Mouse (Mus musculus) T-helper 17 cell (primary cell): Measurements from ENCODE around the gene Pgd.
"Not testable (repeated sequence)": the region's sequence is repeated elsewhere in the genome, so short reads cannot be mapped to it uniquely, and the experiment has no call there.

Source experiments
- in situ Hi-C, 2 experiments: fragments of 300-600 bp; cut with MboI, MseI; formaldehyde crosslinking; loops; 1 replicate in 1 of 2; 2 replicates in 1 of 2; pipeline ENCODE4 v1.15.1; 2025; ENCODE audit warnings: high pct_unique_total_duplicates in 2 of 2

Pgd gene

DNA sequence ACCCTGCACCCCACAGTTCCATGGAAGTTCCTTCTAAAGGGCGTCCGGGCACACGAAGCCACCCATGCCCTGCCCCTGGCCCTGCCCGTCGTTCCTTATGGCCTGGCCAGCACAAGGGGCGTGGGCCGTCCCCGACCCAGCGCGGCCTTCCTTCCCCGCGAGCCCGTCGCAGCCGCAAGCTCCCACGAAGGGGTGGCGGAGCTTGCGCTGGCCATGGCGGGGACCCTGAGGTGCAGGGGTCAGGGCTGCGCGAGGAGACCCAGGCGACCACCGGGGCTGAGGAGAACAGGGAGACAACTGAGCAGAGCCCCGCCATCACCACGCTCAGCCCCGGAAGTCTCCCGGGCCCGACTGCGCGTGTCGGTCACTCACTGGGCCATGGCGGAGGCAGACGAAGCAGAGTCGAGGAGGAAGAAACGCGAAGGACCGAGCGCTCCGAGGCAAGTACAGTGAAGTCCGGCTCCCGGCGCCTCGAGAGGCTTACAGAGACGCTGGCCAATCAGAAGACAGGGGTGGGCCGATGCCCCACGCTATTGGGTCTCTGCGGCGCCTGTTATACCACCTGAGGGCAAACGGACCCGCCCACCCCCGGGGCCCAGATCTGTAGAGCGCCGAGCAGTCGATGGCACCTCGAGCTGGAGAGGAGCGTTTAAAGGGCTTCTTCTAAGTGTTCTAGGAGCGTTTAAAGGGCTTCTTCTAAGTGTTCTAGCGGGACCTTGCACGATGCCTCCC lies at the start of gene Pgd:
Gene Pgd, minus strand, starts transcription at position 557 of the 732 bp plus-strand sequence.
- in situ Hi-C loops: no loop called here

DNA sequence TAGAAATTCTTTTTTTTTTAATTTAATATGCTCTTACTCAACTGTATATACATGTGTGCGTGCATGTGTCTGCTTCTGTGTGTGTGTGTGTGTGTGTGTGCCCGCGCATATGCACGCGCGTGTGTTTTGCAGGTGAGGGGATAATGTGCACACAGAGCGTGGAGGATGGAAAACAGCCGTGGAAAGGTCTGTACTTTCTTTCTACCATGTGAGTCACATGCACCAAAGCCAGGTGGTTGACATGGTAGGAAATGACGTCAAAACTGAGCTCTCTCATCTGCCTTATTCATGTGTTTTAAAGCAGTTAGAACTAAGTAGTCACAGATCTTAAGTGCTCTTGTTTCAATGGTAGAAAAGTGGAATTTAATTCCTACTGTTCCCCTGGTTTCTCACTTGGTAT lies 49.4 kb upstream of the Pgd start:
- in situ Hi-C loops: no loop called here

- in situ Hi-C loops: no loop called here
Observed at GRCm38 (mm10) chr4:149215397-149215796, 48.8 kb upstream of the Pgd start.

DNA sequence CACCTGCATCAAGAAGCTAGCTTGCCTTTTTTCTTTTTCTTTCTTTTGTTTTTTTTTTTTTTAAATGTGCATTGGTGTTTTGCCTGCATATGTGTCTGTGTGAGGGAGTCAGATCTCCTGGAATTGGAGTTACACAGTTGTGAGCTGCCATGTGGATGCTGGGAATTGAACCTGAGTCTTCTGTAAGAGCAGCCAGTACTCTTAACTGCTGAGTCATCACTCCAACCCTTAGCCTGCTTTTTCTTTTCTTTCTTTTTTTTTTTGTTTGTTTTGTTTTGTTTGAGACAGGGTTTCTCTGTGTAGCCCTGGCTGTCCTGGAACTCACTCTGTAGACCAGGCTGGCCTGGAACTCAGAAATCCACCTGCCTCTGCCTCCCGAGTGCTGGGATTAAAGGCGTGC lies 47.9 kb upstream of the Pgd start:
- in situ Hi-C loops: not testable (repeated sequence)

- in situ Hi-C loops: no loop called here
Observed at GRCm38 (mm10) chr4:149213466-149213865, 46.9 kb upstream of the Pgd start.

- in situ Hi-C loops: not testable (repeated sequence)
Observed at GRCm38 (mm10) chr4:149211441-149211840, 44.9 kb upstream of the Pgd start.

DNA sequence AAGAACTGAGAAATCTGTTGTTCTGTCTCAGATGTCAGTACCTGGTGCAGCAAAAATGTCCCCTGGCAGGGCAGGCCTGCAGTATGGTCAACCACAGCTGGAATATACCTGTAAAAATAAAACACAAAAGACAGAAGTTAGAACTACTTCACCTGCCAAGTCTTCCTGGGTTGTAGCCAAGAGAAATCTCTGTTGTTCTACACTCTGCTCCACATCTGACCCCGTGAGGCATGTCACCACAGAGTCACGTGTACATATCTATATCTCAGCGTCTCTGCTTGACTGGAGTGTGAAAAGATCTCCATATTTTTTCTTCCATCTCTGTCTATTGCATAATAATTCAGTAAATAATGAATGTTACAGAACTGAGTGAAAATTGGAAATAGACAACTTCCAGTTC lies 35.9 kb upstream of the Pgd start:
- in situ Hi-C loops: loop anchor here in 1 of 2 experiments (10.0 kb wide), 1 partner anchor 808 kb away; no protein-coding TSS in a partner anchor

DNA sequence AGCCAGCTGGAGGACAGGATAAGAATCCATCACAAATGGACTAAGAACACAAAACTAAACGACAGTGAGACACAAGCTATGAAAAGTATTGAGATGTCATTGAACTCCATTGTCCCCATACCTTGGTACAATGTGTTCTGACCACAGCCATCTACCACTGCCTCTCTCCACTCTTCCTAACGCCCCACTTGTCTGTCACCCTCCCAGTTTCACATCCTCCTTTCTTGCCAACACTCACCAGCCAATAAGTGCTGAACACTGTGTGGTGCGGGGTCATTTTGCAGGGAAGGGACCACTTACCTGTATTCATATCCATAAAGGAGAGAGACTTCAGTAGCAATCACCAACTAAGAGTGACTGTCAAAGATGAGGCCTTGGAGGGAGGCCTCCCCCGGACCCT lies 34.5 kb upstream of the Pgd start:
- in situ Hi-C loops: loop anchor here in 1 of 2 experiments (10.0 kb wide), 1 partner anchor 806 kb away; no protein-coding TSS in a partner anchor

GRCm38 (mm10) chr4:149197180-149197579 lies 30.6 kb upstream of the Pgd start:
- in situ Hi-C loops: loop anchor here in 1 of 2 experiments (10.0 kb wide), 1 partner anchor 1558 kb away; no protein-coding TSS in a partner anchor

DNA sequence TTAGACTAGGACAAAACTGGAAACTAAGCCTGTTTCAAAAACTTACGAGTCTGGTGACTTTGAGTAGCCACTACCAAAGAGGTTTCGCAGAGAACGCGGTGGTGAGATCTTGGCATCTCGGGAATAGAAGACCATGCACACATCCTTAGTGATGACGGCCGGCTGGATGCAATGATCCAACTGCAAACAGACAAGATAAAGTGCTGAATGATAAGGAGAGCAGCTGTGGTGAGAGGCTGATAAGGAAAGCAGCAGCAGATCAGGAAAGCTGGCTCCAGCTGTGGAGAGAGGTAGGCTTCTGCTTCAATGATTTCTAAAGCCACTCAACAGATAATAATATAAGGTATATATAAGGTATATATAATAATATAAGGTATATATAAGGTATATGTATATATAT lies 24.5 kb upstream of the Pgd start:
- in situ Hi-C loops: loop anchor here in 1 of 2 experiments (10.0 kb wide), 1 partner anchor 1564 kb away; no protein-coding TSS in a partner anchor

- in situ Hi-C loops: no loop called here
Observed at GRCm38 (mm10) chr4:149188563-149188962, 22.0 kb upstream of the Pgd start.

DNA sequence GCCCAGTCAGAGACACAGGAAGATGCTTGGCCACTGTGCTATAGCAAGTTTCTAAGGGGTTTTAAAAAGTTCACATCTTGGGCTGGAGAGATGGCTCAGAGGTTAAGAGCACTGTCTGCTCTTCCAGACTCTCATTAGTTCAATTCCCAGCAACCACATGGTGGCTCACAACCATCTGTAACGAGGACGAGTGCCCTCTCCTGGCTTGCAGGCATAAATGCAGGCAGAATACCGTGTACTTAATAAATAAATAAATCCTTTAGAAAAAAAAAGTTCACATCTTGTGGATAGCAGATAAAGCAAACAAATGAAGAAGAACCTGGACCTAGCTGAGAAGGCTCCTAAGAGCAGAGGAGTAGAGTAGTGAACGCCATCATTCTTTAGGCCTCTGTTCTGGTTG lies 16.2 kb upstream of the Pgd start:
- in situ Hi-C loops: loop anchor here in 1 of 2 experiments (5.0 kb wide), 1 partner anchor 35 kb away; no protein-coding TSS in a partner anchor

DNA sequence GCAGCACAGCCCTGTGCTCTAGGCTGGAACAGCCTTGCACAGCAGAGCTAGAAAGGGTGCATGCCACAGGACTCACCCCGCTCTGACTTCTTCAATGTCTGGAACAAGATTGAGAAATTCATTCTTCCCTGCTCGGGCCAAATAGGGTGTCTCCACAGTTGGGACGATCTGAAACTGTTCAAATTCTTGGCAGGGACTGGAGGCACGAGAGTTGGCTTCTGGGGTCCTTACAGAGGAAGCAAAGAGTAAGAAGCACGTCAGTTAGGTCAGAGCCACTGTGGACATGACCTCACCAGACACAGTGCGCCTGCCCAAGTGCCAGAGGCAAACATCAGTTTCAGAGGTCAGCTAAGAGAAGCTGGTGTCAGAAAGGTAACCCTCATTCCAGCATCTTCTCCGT lies 15.6 kb upstream of the Pgd start:
- in situ Hi-C loops: loop anchor here in 1 of 2 experiments (5.0 kb wide), 1 partner anchor 35 kb away; no protein-coding TSS in a partner anchor

DNA sequence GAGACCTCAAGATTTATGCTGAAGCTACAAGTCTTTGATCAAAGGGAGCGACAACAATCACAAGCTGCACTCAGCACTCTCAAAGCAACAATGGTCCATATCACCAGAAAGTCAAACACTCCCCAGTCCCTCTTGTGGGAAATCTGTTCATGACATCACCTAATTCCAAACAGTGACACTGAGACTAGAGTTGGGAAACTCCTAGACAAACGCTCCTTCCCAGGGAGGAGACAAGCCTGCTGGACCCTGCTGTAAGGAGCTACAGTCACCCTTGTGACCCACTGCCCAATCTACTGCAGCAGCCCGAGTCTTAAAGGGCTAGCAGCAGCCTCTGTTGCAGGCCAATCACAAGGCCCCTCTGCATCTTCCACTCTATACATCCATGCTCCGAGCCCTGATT lies 13.0 kb upstream of the Pgd start:
- in situ Hi-C loops: no loop called here

DNA sequence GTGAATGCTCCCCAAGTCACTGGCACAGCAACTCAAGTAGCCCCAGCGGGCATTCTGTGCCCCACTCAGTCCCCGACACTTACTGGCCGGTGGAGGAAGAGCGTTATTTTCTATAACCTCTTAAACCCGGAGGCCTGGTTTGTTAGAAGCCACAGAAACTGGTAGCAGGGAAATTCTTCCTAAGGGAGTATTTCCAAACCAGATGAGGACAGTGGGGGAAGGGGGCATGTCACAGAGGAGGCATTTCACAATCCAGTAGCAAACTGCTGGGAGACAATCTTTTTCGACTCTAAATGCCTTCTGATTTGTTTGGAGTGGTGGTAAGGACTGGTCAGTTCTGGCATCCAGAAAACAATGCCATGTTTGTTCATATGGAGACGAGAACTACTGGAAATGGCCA lies 12.6 kb upstream of the Pgd start:
- in situ Hi-C loops: no loop called here

DNA sequence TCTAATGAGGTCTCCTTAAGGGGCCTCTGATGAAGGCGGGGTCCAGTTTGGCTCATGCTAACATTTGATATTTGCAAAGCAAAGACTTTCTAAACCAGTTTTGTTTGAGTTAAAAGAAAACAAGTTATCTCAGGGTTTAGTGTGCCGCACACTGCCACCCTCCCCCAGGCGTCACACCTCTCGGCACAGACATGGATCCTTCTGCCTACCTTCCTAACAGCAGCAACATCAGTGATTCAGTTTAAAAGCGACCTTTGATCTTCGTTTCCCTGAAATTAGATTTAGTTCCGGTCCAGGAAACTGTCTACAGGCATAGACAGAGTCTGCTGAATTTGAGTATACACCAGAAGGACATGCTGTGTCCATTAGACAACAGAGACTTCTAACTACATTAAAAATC lies 11.8 kb upstream of the Pgd start:
- in situ Hi-C loops: no loop called here

- in situ Hi-C loops: no loop called here
Observed at GRCm38 (mm10) chr4:149177046-149177445, 10.5 kb upstream of the Pgd start.

DNA sequence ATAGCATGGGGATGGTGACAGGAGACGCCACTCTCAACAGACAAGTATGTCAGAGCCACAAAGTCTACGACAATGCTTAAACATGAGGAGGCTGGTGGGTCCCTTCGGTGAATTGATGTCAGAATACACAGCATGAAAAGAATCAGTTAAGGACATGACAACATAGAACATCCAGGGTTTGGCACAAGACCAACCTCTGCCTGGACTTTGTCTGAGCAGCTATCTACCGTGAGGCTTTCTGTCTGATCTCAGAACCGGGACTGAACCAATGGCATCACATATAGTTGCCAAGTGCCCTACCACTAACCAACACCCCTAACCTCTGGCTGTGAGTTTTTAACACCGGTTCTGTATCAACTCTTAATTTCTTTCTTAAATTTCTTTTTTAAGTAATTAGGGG lies 10.1 kb upstream of the Pgd start:
- in situ Hi-C loops: no loop called here

DNA sequence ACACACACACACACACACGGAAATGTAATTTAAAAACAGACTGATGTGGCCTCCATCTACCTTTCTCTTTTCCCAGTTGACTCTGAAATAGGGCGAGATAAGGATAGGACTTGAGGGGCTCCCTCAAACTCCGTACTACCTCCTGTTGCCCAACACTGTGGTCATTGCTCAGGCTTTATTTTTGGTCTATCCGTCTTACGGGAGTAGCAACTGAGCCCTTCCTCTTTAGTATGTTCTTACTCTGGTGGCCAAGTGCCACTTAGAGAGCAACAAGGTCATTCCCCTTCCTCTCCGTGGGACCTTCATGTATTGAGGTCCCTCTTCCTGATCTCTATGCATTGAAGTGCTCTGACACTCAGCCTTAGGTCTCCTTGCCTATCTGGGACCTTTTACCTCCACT lies 7.1 kb upstream of the Pgd start:
- in situ Hi-C loops: no loop called here

GRCm38 (mm10) chr4:149172666-149173065 lies 6.1 kb upstream of the Pgd start:
- in situ Hi-C loops: no loop called here

DNA sequence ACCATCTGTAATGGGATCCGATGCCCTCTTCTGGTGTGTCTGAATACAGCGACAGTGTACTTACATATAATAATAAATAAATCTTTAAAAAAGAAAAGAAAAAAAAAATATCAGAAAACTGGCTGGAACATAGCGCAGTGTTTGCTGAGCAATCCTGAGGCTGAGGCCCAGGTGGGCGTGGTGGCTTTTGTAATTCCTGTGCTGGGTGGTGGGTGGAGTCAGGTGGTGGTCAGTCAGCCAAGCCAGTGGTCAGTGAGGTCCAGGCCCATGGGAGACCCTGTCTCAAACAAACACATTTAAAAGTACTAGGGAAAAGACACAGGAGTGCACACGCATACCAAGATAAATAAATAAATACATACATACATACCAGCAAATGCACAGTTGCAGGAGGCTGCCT lies 5.5 kb upstream of the Pgd start:
- in situ Hi-C loops: no loop called here

DNA sequence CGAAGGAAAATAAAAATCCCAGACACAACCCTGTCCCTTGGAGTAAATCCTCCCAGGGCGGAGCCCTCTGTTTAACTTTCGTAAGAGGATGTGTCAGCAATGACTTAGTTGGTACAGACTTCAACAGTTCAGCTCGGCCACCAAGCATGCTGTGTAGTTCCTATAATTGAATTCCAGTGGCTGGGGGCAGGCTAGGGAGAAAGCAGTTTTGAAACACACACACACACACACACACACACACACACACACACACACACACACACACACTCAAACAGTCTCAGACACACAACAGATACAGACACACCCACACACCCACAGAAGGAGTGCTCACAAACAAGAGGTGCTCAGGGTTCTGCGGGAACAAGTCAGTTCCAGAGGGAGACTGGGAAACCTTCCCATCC lies 5.0 kb upstream of the Pgd start:
- in situ Hi-C loops: no loop called here

DNA sequence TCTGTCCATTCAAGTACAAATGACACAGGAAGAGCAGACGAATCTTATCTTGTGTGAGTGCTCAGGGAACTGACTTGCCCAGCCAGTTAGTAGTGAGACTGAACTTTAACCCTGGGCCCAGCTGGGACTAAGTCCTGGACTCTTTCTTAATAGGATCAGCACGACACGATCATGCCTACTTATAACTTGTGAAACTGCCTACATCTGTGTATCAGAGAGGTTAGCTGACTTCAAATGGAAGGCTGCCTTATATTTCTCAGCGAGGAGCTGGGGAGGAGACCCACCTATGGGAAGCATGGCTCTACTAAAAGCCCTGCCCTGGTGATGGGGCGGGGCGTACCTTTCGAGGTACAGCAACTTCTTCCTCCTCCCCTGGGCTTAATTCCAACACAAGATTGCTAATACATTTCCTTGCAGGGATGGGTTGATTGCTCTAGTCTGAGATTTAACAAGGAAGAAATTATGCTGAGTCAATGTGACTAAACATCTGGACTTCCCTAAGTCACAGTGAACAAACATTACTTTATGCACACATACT lies 3.9 kb upstream of the Pgd start:
- in situ Hi-C loops: no loop called here
